Mouse (Mus musculus): ENCODE data around the gene Chpf. TPM values are rescaled to one million over a fixed set of nuclear protein-coding genes. Genes with fewer than 3 reads are reported as not detected.

Chpf gene
- polyA plus RNA-seq, 1 experiment from 2014 or later: 16.9 TPM

Other genes starting within 250 kb of the Chpf start
- not detected in 2 replicates for gene A630095N17Rik, start 247.2 kb downstream of the Chpf start, polyA plus RNA-seq (2015; fragmentation: Nextera tagmentation; extraction: Ambion mirVana)
- gene Dnajb2, start 242.9 kb downstream of the Chpf start, polyA plus RNA-seq (2015; fragmentation: Nextera tagmentation; extraction: Ambion mirVana): 40.0 and 41.7 TPM in 2 replicates
- gene Ptprn, start 214.8 kb downstream of the Chpf start, polyA plus RNA-seq (2015; fragmentation: Nextera tagmentation; extraction: Ambion mirVana): 4.5 and 6.5 TPM in 2 replicates
- gene Resp18, start 200.9 kb downstream of the Chpf start, polyA plus RNA-seq (2015; fragmentation: Nextera tagmentation; extraction: Ambion mirVana): 37.0 and 44.1 TPM in 2 replicates
- 140 and 142 TPM in 2 replicates for gene Dnpep, start 161.3 kb downstream of the Chpf start, polyA plus RNA-seq (2015; fragmentation: Nextera tagmentation; extraction: Ambion mirVana)
- 0.81 and 1.1 TPM in 2 replicates for gene Des, start 119.0 kb downstream of the Chpf start, polyA plus RNA-seq (2015; fragmentation: Nextera tagmentation; extraction: Ambion mirVana)
- 7.6 and 9.0 TPM in 2 replicates for gene Speg, start 104.0 kb downstream of the Chpf start, polyA plus RNA-seq (2015; fragmentation: Nextera tagmentation; extraction: Ambion mirVana)
- gene Gmppa, start 43.4 kb downstream of the Chpf start, polyA plus RNA-seq (2015; fragmentation: Nextera tagmentation; extraction: Ambion mirVana): 53.7 and 62.7 TPM in 2 replicates
- 4.0 and 5.4 TPM in 2 replicates for gene Asic4, start 28.9 kb downstream of the Chpf start, polyA plus RNA-seq (2015; fragmentation: Nextera tagmentation; extraction: Ambion mirVana)
- gene Tmem198, start 225 bp upstream of the Chpf start, polyA plus RNA-seq (2015; fragmentation: Nextera tagmentation; extraction: Ambion mirVana): 34.0 and 35.5 TPM in 2 replicates
- 15.5 and 17.2 TPM in 2 replicates for gene Obsl1, start 27.1 kb upstream of the Chpf start, polyA plus RNA-seq (2015; fragmentation: Nextera tagmentation; extraction: Ambion mirVana)
- 5.8 and 8.0 TPM in 2 replicates for gene Inha, start 27.8 kb upstream of the Chpf start, polyA plus RNA-seq (2015; fragmentation: Nextera tagmentation; extraction: Ambion mirVana)
- gene Stk11ip, start 42.2 kb upstream of the Chpf start, polyA plus RNA-seq (2015; fragmentation: Nextera tagmentation; extraction: Ambion mirVana): 16.3 and 19.4 TPM in 2 replicates
- 20.9 and 25.3 TPM in 2 replicates for gene Slc4a3, start 67.0 kb upstream of the Chpf start, polyA plus RNA-seq (2015; fragmentation: Nextera tagmentation; extraction: Ambion mirVana)

All from forebrain, embryonic 13.5 days (tissue).